Mouse (Mus musculus) effector memory CD4-positive, alpha-beta T cell, adult 5 months (primary cell): ENCODE measurements around the gene Ccdc117. TPM values are rescaled to one million over a fixed set of nuclear protein-coding genes. Genes with fewer than 3 reads are reported as not detected.

ENCODE experiments used
- polyA plus RNA-seq: library from polyadenylated mRNA; unstranded; fragments of 100-300 nt; shearing (Covaris generic); gene quantifications from one replicate; pipeline ENCODE4 v1.2.1, GENCODE M21; 2017

Gene Ccdc117
- polyA plus RNA-seq = 97.4 TPM

GRCm38 (mm10) chr11:5541799-5542481 lies at the start of gene Ccdc117:
TSS of gene Ccdc117 (minus strand) at chr11:5542187.

GRCm38 (mm10) chr11:5569474-5569873 lies 27.5 kb upstream of the Ccdc117 start, which contains the start of gene Ankrd36:
TSS of gene Ankrd36 (plus strand) at chr11:5569684.

GRCm38 (mm10) chr11:5520412-5521265 lies 21.3 kb downstream of the Ccdc117 start, which contains the start of gene Xbp1:
TSS of gene Xbp1 (plus strand) at chr11:5520659.

Other genes with a start within 250 kb of the Ccdc117 start
- 13.7 TPM for gene Znrf3, start 97.3 kb downstream of the Ccdc117 start, polyA plus RNA-seq
- gene Xbp1, start 21.5 kb downstream of the Ccdc117 start, polyA plus RNA-seq = 209 TPM
- gene Ankrd36, start 27.5 kb upstream of the Ccdc117 start, polyA plus RNA-seq = not detected
- gene Mrps24, start 173.5 kb upstream of the Ccdc117 start, polyA plus RNA-seq = 99.1 TPM
- 21.6 TPM for gene Urgcp, start 220.2 kb upstream of the Ccdc117 start, polyA plus RNA-seq
- gene Dbnl, start 246.3 kb upstream of the Ccdc117 start, polyA plus RNA-seq = 156 TPM